Mouse (Mus musculus) megakaryocyte, embryonic 14.5 days (primary cell): ENCODE results near the gene Arhgef38. TPM values are rescaled to one million over a fixed set of nuclear protein-coding genes. Genes with fewer than 3 reads are reported as not detected.

Experiments used
- H3K27me3 ChIP-seq: replicated peaks from 2 replicates; pipeline ENCODE3; 2012; ENCODE audit warnings: inconsistent platforms
- H3K36me3 ChIP-seq: replicated peaks from 2 replicates; pipeline ENCODE3; 2012; ENCODE audit warnings: low read length, inconsistent platforms, mixed read lengths
- H3K4me1 ChIP-seq: 2 replicates; pipeline ENCODE4 v1.6.1; 2012; ENCODE audit warnings: inconsistent platforms
- H3K4me3 ChIP-seq: replicated peaks from 2 replicates; pipeline ENCODE3; 2012; ENCODE audit warnings: moderate library complexity, mild to moderate bottlenecking, inconsistent platforms
- H3K9me3 ChIP-seq: 2 replicates; pipeline ENCODE4 v1.6.1; 2012; ENCODE audit warnings: inconsistent platforms
- FLI1 ChIP-seq: IDR thresholded peaks from 2 replicates; pipeline ENCODE4 v1.6.1; 2012; ENCODE audit warnings: low read length, inconsistent platforms, mixed read lengths
- GATA1 ChIP-seq: IDR thresholded peaks from 3 replicates; pipeline ENCODE4 v1.6.1; 2012; ENCODE audit warnings: mixed read lengths, low read length, inconsistent platforms, borderline replicate concordance
- polyA plus RNA-seq: library from polyadenylated mRNA; stranded (reverse); fragments of >175 nt; gene quantifications from 2 replicates; pipeline ENCODE4 v1.2.3, GENCODE M21; 2012; ENCODE audit warnings: low replicate concordance; ENCODE audit not compliant: insufficient read depth

Gene Arhgef38
- polyA plus RNA-seq, 1 experiment: not detected

DNA sequence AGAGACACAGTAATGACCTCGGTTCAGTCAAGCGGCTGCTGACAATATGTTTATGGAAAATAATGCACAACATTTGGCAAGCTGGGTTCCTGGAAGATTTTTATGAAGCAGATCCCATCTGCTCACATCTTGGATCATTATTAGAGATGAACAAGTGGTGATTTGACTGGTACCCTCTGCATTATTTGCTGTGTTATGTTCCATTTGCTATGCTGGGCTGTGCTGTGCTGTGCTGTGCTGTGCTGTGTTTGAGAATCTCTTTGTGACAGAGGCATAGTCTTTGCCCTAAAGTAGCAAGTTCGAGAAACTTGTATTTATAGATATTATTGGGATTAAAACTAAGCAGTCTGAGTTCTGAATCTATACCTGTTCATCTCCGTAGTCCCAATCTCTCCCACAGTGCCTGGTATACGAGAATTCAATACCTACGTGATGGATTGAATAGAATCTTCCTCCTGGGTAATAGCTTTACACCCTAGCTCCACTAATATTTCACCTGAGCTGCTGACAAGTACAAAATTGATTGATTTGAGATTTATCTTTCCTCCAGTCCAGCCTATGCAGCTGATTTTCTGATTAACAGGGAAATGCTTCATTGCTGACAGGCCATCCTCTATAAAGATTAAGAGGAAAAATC lies 90.1 kb downstream of the Arhgef38 start:
- no peaks in the 10 kb centered on the region for H3K27me3 ChIP-seq
- TF ChIP-seq GATA1 (no peak), FLI1 (no peak)
- H3K36me3 ChIP-seq: no peaks in the 10 kb centered on the region
- no peak overlapping the region for H3K4me3 ChIP-seq
- H3K4me1 ChIP-seq: no peaks in the 10 kb centered on the region
- H3K9me3 ChIP-seq: no peaks in the 10 kb centered on the region

DNA sequence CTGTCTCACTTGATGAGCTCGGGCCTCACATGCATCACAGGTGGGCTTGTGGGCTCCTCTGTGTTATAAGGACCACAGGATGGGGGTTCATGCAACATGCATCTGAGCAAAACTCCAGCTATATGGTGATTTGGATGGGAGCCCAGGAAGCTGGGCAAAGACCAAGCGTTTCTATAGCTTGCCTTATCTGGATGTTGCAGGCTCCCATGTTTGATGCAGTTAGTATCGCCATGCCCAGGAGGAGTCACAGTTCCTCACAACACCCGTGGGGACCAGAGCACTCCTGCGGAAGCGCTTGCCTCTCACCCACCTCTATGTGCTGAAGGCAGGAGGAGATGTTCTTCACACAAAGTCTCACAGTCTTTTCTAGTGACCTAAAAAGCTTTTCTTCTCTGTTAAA lies 92.9 kb downstream of the Arhgef38 start:
- Histone ChIP-seq H3K9me3 (no peaks in the 10 kb centered on the region), H3K36me3 (no peaks in the 10 kb centered on the region), H3K4me1 (no peaks in the 10 kb centered on the region), H3K27me3 (no peaks in the 10 kb centered on the region), H3K4me3 (no peak overlapping the region)
- TF ChIP-seq FLI1 (no peak), GATA1 (no peak)

GRCm38 (mm10) chr3:133132611-133133010 lies 102.1 kb downstream of the Arhgef38 start:
- no peaks in the 10 kb centered on the region for H3K36me3 ChIP-seq
- H3K9me3 ChIP-seq: no peaks in the 10 kb centered on the region
- no peaks in the 10 kb centered on the region for H3K4me1 ChIP-seq
- H3K27me3 ChIP-seq: no peaks in the 10 kb centered on the region
- H3K4me3 ChIP-seq: no peak overlapping the region
- no peak for TF ChIP-seq GATA1
- TF ChIP-seq FLI1: no peak

DNA sequence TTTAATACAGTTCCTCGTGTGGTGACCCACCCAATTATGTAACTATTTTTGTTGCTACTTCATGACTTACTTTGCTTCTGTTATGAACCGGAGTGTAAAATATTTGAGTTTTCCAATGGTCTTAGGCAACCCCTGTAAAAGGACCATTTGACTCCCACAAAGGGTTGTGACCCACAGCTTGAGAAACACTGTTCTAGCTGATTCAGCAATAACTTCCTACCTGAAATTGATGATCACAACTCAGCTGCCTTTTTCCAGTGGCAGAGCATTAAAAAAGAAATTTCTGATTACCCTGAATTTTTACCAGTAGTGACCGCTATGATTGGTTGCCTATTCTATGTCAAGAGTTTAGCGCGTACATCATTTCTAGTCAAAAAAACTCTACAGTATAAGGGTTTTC lies 103.4 kb downstream of the Arhgef38 start:
- H3K9me3 ChIP-seq: no peaks in the 10 kb centered on the region
- no peak for TF ChIP-seq GATA1
- no peak for TF ChIP-seq FLI1
- no peak overlapping the region for H3K4me3 ChIP-seq
- no peaks in the 10 kb centered on the region for H3K27me3 ChIP-seq
- no peaks in the 10 kb centered on the region for H3K36me3 ChIP-seq
- no peaks in the 10 kb centered on the region for H3K4me1 ChIP-seq

DNA sequence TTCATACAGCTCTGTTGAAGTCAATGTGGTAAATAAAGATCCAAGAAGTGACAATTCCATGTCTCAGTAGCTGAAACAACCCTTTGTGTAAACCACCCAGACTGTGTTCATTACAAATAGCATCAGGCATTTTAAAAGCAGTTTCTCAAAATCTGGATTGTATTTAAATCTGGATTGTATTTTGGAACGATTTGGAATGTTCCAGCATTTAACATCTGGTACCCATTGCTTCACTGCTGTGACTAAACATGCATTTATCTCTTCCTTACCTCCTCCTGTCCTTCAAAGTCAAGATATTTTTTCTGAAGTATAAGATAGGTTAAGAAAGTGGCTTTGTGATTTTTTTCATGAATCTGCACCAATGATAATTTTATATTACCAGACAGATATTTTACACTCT lies 121.5 kb downstream of the Arhgef38 start:
- TF ChIP-seq GATA1 (no peak), FLI1 (no peak)

GRCm38 (mm10) chr3:133111741-133112140 lies 123.0 kb downstream of the Arhgef38 start:
- no peak overlapping the region for H3K4me3 ChIP-seq
- peaks cover 36% of the 10 kb centered on the region for H3K36me3 ChIP-seq
- no peaks in the 10 kb centered on the region for H3K27me3 ChIP-seq
- TF ChIP-seq FLI1 (no peak), GATA1 (no peak)
- peaks cover 3% of the 10 kb centered on the region; the same call in 1 of the 2 replicates for H3K9me3 ChIP-seq
- peaks cover 3% of the 10 kb centered on the region; the same call in 1 of the 2 replicates for H3K4me1 ChIP-seq

More for the DNA sequence above, 121.5 kb downstream of the Arhgef38 start:
- peaks cover 3% of the 10 kb centered on the region; the same call in 1 of the 2 replicates for H3K4me1 ChIP-seq
- H3K9me3 ChIP-seq: peaks cover 3% of the 10 kb centered on the region; the same call in 1 of the 2 replicates
- no peaks in the 10 kb centered on the region for H3K27me3 ChIP-seq
- H3K36me3 ChIP-seq: peaks cover 20% of the 10 kb centered on the region
- H3K4me3 ChIP-seq: no peak overlapping the region

DNA sequence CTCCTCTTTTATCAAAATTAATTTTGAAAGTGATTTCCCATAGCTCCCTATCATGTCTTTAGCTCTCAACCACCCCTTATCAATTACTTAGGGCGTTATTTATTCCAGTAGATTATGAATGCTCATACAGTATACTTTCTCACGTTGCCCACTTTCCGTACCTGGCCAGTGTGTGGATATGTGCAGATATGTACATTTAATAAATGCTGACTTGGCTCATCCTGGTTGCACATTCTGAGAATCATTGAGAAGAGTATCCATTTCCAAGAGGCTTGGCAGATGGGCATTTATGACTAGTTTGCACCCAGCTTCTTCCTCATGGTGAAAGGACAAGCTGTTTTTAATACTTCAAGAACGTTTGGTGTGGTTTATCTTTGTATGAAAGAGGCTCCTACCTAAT lies 124.9 kb downstream of the Arhgef38 start:
- Histone ChIP-seq H3K36me3 (peaks cover 55% of the 10 kb centered on the region), H3K4me1 (peaks cover 3% of the 10 kb centered on the region; the same call in 1 of the 2 replicates), H3K4me3 (no peak overlapping the region), H3K9me3 (peaks cover 3% of the 10 kb centered on the region; the same call in 1 of the 2 replicates), H3K27me3 (no peaks in the 10 kb centered on the region)
- no peak for TF ChIP-seq GATA1
- TF ChIP-seq FLI1: no peak

- no peaks in the 10 kb centered on the region for H3K27me3 ChIP-seq
- no peak for TF ChIP-seq FLI1
- TF ChIP-seq GATA1: no peak
- peaks cover 3% of the 10 kb centered on the region; the same call in 1 of the 2 replicates for H3K9me3 ChIP-seq
- H3K4me1 ChIP-seq: peaks cover 6% of the 10 kb centered on the region
- H3K36me3 ChIP-seq: peaks cover 65% of the 10 kb centered on the region
- H3K4me3 ChIP-seq: no peak overlapping the region
These were observed 126.0 kb downstream of the Arhgef38 start for GRCm38 (mm10) chr3:133108731-133109130.

- H3K9me3 ChIP-seq: no peaks in the 10 kb centered on the region
- H3K4me1 ChIP-seq: peaks cover 7% of the 10 kb centered on the region
- peaks cover 97% of the 10 kb centered on the region for H3K36me3 ChIP-seq
- H3K4me3 ChIP-seq: no peak overlapping the region
- H3K27me3 ChIP-seq: no peaks in the 10 kb centered on the region
- TF ChIP-seq GATA1 (no peak), FLI1 (no peak)
These were observed 130.3 kb downstream of the Arhgef38 start for GRCm38 (mm10) chr3:133104436-133104835.

DNA sequence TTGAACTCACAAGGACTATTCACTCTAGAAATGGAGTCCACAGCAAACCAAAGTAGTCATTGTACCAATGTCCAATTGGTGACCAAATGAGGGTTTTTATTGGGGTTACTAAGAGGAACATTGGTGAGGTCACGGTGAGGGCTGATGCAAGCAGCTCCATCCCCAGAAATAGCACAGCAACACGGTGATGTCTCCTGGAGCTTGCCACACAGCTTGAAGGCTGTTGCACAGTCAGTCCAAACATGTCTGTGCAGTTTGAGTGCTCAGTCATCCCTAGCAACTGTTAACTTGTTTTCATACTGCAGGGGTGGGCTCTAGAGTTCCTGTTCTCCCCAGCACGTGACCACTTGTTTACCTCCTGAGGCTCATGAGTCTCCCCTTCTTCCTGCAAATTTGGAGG lies 131.0 kb downstream of the Arhgef38 start:
- Histone ChIP-seq H3K36me3 (peaks cover 97% of the 10 kb centered on the region), H3K9me3 (no peaks in the 10 kb centered on the region), H3K4me3 (peak overlapping the region; percentile 21), H3K27me3 (no peaks in the 10 kb centered on the region), H3K4me1 (peaks cover 7% of the 10 kb centered on the region)
- TF ChIP-seq GATA1 (no peak), FLI1 (no peak)

DNA sequence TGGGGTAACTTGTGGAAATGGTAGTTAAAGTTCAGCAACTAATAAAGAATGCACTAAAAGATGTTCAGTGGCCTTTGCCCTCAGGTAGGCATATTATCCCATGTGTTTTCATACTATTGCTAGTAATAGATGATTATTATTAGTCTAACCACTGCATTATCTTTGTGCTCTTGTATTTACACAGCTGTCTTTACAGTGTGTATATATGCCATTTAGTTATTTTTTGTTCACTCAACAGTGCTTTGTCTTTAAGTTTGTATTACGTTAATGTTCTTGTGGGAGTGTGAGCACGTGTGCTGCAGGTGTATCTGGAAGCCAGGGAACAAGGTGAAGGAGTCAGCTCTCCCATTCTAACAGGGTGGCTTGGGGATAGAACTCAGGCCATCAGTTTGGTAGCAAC lies 135.8 kb downstream of the Arhgef38 start:
- Histone ChIP-seq H3K36me3 (peaks cover 84% of the 10 kb centered on the region), H3K4me1 (peaks cover 26% of the 10 kb centered on the region)

More for the DNA sequence above, 135.8 kb downstream of the Arhgef38 start:
- H3K9me3 ChIP-seq: no peaks in the 10 kb centered on the region
- H3K27me3 ChIP-seq: no peaks in the 10 kb centered on the region
- no peak for TF ChIP-seq FLI1
- TF ChIP-seq GATA1: no peak
- no peak overlapping the region for H3K4me3 ChIP-seq
